Mouse (Mus musculus) embryonic facial prominence, embryonic 13.5 days (tissue): ENCODE data around the gene Ahdc1. TPM values are rescaled to one million over a fixed set of nuclear protein-coding genes. Genes with fewer than 3 reads are reported as not detected.
"Not testable (repeated sequence)": the region's sequence is repeated elsewhere in the genome, so short reads cannot be mapped to it uniquely, and the experiment has no call there.

ENCODE experiments used
- ATAC-seq: fragments of 200-750 bp; cut with Nextera tagmentation; 2 replicates; pipeline ENCODE4 v1.8.0; 2017; ENCODE audit warnings: low read depth; ENCODE audit not compliant: insufficient number of reproducible peaks, insufficient read depth, low FRiP score, low TSS enrichment
- H3K27ac ChIP-seq: fragments of 300-500 bp; sonication (generic); 2 replicates; pipeline ENCODE4 v1.5.1; 2015; ENCODE audit warnings: moderate library complexity, mild to moderate bottlenecking, inconsistent platforms
- H3K27me3 ChIP-seq: fragments of 300-500 bp; sonication (generic); 2 replicates; pipeline ENCODE4 v1.6.1; 2015; ENCODE audit warnings: mild to moderate bottlenecking, inconsistent platforms
- H3K36me3 ChIP-seq: fragments of 300-500 bp; sonication (generic); 2 replicates; pipeline ENCODE4 v1.6.1; 2015; ENCODE audit warnings: mild to moderate bottlenecking, inconsistent platforms
- H3K4me1 ChIP-seq: fragments of 300-500 bp; sonication (generic); 2 replicates; pipeline ENCODE4 v1.6.1; 2015; ENCODE audit warnings: inconsistent platforms
- H3K4me2 ChIP-seq: fragments of 300-500 bp; sonication (generic); 2 replicates; pipeline ENCODE4 v1.6.1; 2015; ENCODE audit warnings: moderate library complexity, mild to moderate bottlenecking, inconsistent platforms
- H3K4me3 ChIP-seq: fragments of 300-500 bp; sonication (generic); 2 replicates; pipeline ENCODE4 v1.5.1; 2015; ENCODE audit warnings: mild to moderate bottlenecking, inconsistent platforms
- H3K9ac ChIP-seq: fragments of 300-500 bp; sonication (generic); 2 replicates; pipeline ENCODE4 v1.6.1; 2015; ENCODE audit warnings: mild to moderate bottlenecking, inconsistent platforms
- H3K9me3 ChIP-seq: fragments of 300-500 bp; sonication (generic); 2 replicates; pipeline ENCODE4 v1.6.1; 2016; ENCODE audit warnings: inconsistent platforms
- WGBS: fragments of 180-500 bp; shearing (Covaris S2); methylation state at CpG from one replicate; pipeline ENCODE4 v1.1.7; 2015; ENCODE audit warnings: mixed read lengths; 5-methylcytosine and 5-hydroxymethylcytosine counted together
- polyA plus RNA-seq: library from polyadenylated mRNA; unstranded; fragments of >200 nt; fragmentation: Nextera tagmentation; extraction: Ambion mirVana; gene quantifications from 2 replicates; pipeline ENCODE4 v1.2.1, GENCODE M21; 2015

The Ahdc1 gene
- polyA plus RNA-seq, 1 experiment from 2014 or later, result 12.8 TPM

DNA sequence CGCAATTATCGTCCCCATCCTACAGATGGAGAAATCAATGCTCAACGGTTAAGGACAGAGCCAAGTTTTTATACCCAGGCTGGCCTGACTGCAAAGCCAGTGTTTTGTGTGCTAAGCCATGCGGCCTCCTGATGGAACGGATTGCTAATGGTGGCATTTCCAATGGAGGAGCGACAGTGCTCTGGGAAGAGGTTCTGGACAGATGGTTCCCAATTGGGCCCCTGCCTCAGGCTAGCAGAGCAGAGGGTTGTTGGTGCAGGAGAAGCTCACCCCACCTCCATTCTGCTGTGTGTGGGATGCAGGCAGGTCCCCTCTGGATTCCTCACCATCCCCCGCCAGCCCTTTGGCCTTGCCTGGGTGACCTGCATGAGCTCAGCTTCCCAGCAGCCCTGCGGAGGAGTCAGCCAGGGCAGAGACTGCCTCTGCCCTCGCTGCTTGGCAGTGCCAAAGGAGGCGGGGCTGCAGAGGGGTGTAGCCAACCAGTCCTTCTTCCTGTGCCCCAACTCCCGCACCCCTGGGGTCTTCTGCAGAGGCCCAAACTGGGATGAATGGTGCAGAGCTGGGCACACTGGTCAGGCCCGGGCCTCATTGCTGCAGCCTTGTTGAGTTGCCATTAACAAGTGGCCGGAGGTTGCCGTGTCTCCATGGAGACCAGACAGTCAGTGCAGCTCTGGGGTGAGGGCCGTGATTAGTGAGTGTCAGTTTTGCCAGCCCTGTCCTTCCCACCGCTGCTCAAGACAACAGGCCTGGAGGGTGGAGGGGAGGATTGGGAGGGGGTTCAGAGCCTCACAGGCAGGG is 84.1 kb downstream of the Ahdc1 start:
- H3K9ac ChIP-seq, result peak overlapping the region; percentile 52; the same call in 1 of the 2 replicates
- peak; percentile 44; the same call in 1 of the 2 replicates for ATAC-seq
- no peaks in the 10 kb centered on the region for H3K9me3 ChIP-seq
- no peaks in the 10 kb centered on the region for H3K27me3 ChIP-seq
- 39% methylated on average over 16 of the region's 16 CpGs for WGBS
- H3K4me1 ChIP-seq, result peaks cover 54% of the 10 kb centered on the region
- peak overlapping the region; percentile 46 for H3K4me2 ChIP-seq
- H3K36me3 ChIP-seq, result no peaks in the 10 kb centered on the region
- H3K4me3 ChIP-seq, result peak overlapping the region; percentile 22
- H3K27ac ChIP-seq, result peak overlapping the region; percentile 85

GRCm38 (mm10) chr4:133095734-133096065 is 84.6 kb downstream of the Ahdc1 start:
- peak overlapping the region; percentile 52; the same call in 1 of the 2 replicates for H3K9ac ChIP-seq
- ATAC-seq, H3K36me3 ChIP-seq, H3K27me3 ChIP-seq, H3K9me3 ChIP-seq: not testable (repeated sequence)
- peak overlapping the region; percentile 85 for H3K27ac ChIP-seq
- peak overlapping the region; percentile 22 for H3K4me3 ChIP-seq
- peaks cover 48% of the 10 kb centered on the region for H3K4me1 ChIP-seq
- WGBS, result 9% methylated on average over 3 of the region's 3 CpGs
- peak overlapping the region; percentile 46 for H3K4me2 ChIP-seq

DNA sequence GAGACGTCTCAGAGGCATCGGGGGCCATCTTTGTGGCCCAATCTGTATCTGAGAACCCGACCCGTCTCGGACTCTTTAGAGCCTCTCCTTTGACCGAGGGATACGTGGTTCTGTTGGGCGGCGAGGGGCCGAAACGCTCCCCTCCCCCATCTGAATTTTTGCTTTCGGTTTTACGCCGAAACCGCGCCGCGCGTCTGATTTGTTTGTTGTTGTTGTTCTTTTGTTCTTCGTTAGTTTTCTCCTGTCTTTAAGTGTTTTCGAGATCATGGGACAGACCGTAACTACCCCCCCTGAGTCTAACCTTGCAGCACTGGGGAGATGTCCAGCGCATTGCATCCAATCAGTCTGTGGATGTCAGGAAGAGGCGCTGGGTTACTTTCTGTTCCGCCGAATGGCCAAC is 85.6 kb downstream of the Ahdc1 start:
- H3K9me3 ChIP-seq, H3K27ac ChIP-seq, ATAC-seq, H3K4me2 ChIP-seq, H3K36me3 ChIP-seq, H3K27me3 ChIP-seq: not testable (repeated sequence)
- 0% methylated on average over 15 of the region's 26 CpGs for WGBS
- Histone ChIP-seq H3K9ac (0 out of 2 replicates have a peak overlapping the region, but pooled peaks have one; percentile 52), H3K4me3 (peak overlapping the region; percentile 37), H3K4me1 (peaks cover 38% of the 10 kb centered on the region)

- Histone ChIP-seq H3K9me3 (no peaks in the 10 kb centered on the region), H3K27ac (no peak overlapping the region), H3K9ac (no peak overlapping the region), H3K4me3 (no peak overlapping the region), H3K4me1 (peaks cover 12% of the 10 kb centered on the region), H3K27me3 (no peaks in the 10 kb centered on the region), H3K36me3 (no peaks in the 10 kb centered on the region), H3K4me2 (no peak overlapping the region)
- WGBS, result 83% methylated on average over 9 of the region's 9 CpGs
- ATAC-seq, result no peak
Measured at GRCm38 (mm10) chr4:133101751-133102150, 90.7 kb downstream of the Ahdc1 start.

- Histone ChIP-seq H3K4me3 (no peak overlapping the region), H3K9ac (no peak overlapping the region), H3K36me3 (no peaks in the 10 kb centered on the region), H3K27ac (peak overlapping the region; percentile 34; the same call in 1 of the 2 replicates), H3K4me1 (peaks cover 26% of the 10 kb centered on the region), H3K27me3 (no peaks in the 10 kb centered on the region), H3K9me3 (no peaks in the 10 kb centered on the region), H3K4me2 (peak overlapping the region; percentile 19)
- WGBS, result 21% methylated on average over 16 of the region's 16 CpGs
- peak; percentile 60 for ATAC-seq
Measured at GRCm38 (mm10) chr4:133103525-133104193, 92.6 kb downstream of the Ahdc1 start.

DNA sequence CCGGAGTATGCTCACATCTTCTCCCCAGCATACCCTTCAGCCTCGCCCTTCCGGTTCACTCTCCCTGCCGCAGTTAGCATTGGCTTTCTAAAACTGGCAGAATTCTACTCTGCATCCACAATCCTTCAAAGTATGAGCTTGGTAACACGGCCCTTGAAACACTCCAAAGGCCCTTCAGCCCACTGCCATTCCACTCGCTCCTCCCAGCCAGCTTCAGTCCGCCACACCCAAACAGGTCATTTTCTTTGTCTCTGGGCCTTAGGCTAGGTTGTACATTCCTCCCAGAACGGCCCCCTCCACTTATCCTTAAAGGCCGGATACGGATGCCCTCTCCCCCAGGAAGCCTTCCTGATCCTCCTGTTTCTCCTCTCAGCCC is 93.1 kb downstream of the Ahdc1 start:
- Histone ChIP-seq H3K4me1 (peaks cover 31% of the 10 kb centered on the region), H3K27me3 (no peaks in the 10 kb centered on the region), H3K36me3 (no peaks in the 10 kb centered on the region), H3K9me3 (no peaks in the 10 kb centered on the region), H3K4me3 (no peak overlapping the region), H3K27ac (peak overlapping the region; percentile 34; the same call in 1 of the 2 replicates), H3K4me2 (peak overlapping the region; percentile 19; the same call in 1 of the 2 replicates), H3K9ac (no peak overlapping the region)
- WGBS, result 21% methylated on average over 10 of the region's 10 CpGs
- no peak; the same call in 1 of the 2 replicates for ATAC-seq

- H3K9ac ChIP-seq, result no peak overlapping the region
- no peak overlapping the region for H3K4me3 ChIP-seq
- WGBS, result 95% methylated on average over 7 of the region's 7 CpGs
- H3K4me2 ChIP-seq, result no peak overlapping the region
- H3K4me1 ChIP-seq, result peaks cover 36% of the 10 kb centered on the region
- H3K36me3 ChIP-seq, result no peaks in the 10 kb centered on the region
- H3K27ac ChIP-seq, result no peak overlapping the region
- ATAC-seq, result no peak
- H3K27me3 ChIP-seq, result no peaks in the 10 kb centered on the region
- no peaks in the 10 kb centered on the region for H3K9me3 ChIP-seq
Measured at GRCm38 (mm10) chr4:133106691-133107090, 95.6 kb downstream of the Ahdc1 start.

GRCm38 (mm10) chr4:133107788-133108281 is 96.8 kb downstream of the Ahdc1 start:
- Histone ChIP-seq H3K27ac (peak overlapping the region; percentile 86), H3K9me3 (no peaks in the 10 kb centered on the region), H3K27me3 (no peaks in the 10 kb centered on the region), H3K4me3 (no peak overlapping the region), H3K36me3 (no peaks in the 10 kb centered on the region), H3K9ac (peak overlapping the region; percentile 36; the same call in 1 of the 2 replicates), H3K4me1 (peaks cover 44% of the 10 kb centered on the region), H3K4me2 (no peak overlapping the region)
- 49% methylated on average over 13 of the region's 13 CpGs for WGBS
- ATAC-seq, result no peak

DNA sequence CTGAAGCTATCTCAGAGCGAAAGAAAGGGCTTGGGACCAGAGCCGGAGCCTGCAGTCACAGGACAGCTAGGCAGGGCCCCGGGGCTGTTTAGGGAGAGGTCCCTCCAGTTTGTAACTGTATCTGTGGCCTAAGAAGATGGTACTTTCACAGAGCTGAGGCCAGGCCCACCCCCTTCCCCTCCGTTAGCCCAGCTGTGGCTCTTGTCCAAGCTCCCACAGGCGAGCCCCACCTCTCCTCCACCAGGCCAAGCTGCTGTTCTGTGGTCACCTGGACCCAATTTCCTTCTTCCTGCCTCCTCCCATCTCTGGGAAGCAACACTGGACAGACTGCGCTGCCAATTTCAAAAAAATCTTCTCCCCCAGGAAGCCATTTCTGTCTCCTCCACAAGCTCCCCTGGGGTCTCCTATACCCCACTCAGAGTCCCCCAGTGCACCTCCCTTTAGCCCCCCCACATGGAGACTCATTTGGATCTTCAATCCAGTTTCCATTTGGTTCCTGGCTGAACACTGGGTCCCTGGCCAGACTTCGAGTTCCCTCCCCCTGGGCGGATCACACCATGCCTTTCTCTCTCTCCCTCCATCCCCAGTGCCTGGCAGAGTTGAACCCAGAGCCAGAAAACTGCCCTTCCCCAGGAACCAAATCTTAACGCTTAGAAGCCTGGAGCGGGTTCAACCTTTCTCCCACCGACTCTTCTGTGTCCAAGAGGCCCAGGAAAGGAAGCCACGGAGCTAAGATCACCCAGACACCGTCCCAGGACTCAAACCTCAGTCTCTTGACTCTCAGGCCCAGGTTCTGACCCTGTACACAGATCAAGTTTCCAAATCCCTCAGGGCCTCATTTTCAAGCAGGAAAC is 97.6 kb downstream of the Ahdc1 start:
- Histone ChIP-seq H3K9ac (peak overlapping the region; percentile 36; the same call in 1 of the 2 replicates), H3K9me3 (no peaks in the 10 kb centered on the region), H3K27ac (peak overlapping the region; percentile 86), H3K27me3 (no peaks in the 10 kb centered on the region), H3K4me2 (peak overlapping the region; percentile 14; the same call in 1 of the 2 replicates), H3K4me1 (peaks cover 46% of the 10 kb centered on the region), H3K4me3 (no peak overlapping the region), H3K36me3 (no peaks in the 10 kb centered on the region)
- no peak for ATAC-seq
- WGBS, result 25% methylated on average over 13 of the region's 13 CpGs

DNA sequence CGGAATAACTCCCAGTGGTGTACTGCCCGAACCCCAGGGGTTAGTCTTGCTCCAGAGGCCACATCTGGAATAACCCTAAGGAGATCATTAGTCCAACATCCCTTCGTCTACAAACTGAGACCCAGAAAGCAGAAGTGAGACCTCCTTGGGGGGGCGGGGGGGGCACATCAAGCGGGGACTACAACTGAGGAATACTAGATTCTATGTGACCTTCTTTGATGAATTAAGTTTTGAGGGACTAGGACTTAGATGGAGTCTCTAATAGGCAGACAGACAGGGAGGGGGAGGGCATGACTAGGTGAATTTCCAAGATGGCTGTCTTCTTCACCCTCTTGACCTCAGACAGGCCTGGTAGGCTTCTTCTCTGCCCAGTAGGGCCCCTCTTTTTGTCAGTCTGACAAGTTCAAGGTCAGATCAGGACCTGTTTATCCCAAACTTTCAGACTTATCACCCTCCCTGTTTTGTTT is 98.3 kb downstream of the Ahdc1 start:
- Histone ChIP-seq H3K27me3 (no peaks in the 10 kb centered on the region), H3K4me2 (no peak overlapping the region), H3K4me3 (no peak overlapping the region), H3K27ac (peak overlapping the region; percentile 86), H3K36me3 (no peaks in the 10 kb centered on the region), H3K4me1 (peaks cover 41% of the 10 kb centered on the region), H3K9ac (no peak overlapping the region), H3K9me3 (no peaks in the 10 kb centered on the region)
- WGBS, result 31% methylated on average over 5 of the region's 5 CpGs
- ATAC-seq, result no peak
